Mouse (Mus musculus): ENCODE measurements around the gene Ccdc184. TPM values are rescaled to one million over a fixed set of nuclear protein-coding genes. Genes with fewer than 3 reads are reported as not detected.

Ccdc184 gene
- polyA plus RNA-seq, 1 experiment = not detected

GRCm38 (mm10) chr15:98135671-98136070 lies 31.3 kb upstream of the Ccdc184 start:
- no peaks in the 10 kb centered on the region for H3K9me3 ChIP-seq (ENCODE audit: control insufficient read depth, low read length)
- H3K27me3 ChIP-seq (ENCODE audit: control insufficient read depth) = no peaks in the 10 kb centered on the region
- H3K4me3 ChIP-seq (replicated peaks) = no peak overlapping the region
- H3K36me3 ChIP-seq (ENCODE audit: control insufficient read depth) = peaks cover 92% of the 10 kb centered on the region
- TF ChIP-seq TAL1 (IDR thresholded peaks at IDR 0.05; ENCODE audit: low read length) (no peak), GATA1 (IDR thresholded peaks at IDR 0.05; ENCODE audit: low read length) (no peak)
- no peaks in the 10 kb centered on the region for H3K4me1 ChIP-seq (ENCODE audit: control insufficient read depth)

GRCm38 (mm10) chr15:98136871-98137270 lies 30.1 kb upstream of the Ccdc184 start:
- Histone ChIP-seq H3K9me3 (ENCODE audit: control insufficient read depth, low read length) (no peaks in the 10 kb centered on the region), H3K4me3 (replicated peaks) (no peak overlapping the region), H3K27me3 (ENCODE audit: control insufficient read depth) (no peaks in the 10 kb centered on the region), H3K36me3 (ENCODE audit: control insufficient read depth) (peaks cover 91% of the 10 kb centered on the region), H3K4me1 (ENCODE audit: control insufficient read depth) (no peaks in the 10 kb centered on the region)
- TF ChIP-seq TAL1 (IDR thresholded peaks at IDR 0.05; ENCODE audit: low read length) = no peak
- TF ChIP-seq GATA1 (IDR thresholded peaks at IDR 0.05; ENCODE audit: low read length) = no peak

- Histone ChIP-seq H3K9me3 (ENCODE audit: control insufficient read depth, low read length) (no peaks in the 10 kb centered on the region), H3K27me3 (ENCODE audit: control insufficient read depth) (no peaks in the 10 kb centered on the region), H3K36me3 (ENCODE audit: control insufficient read depth) (peaks cover 72% of the 10 kb centered on the region)
These were observed 27.2 kb upstream of the Ccdc184 start for GRCm38 (mm10) chr15:98139763-98140162.

GRCm38 (mm10) chr15:98140809-98141208 lies 26.1 kb upstream of the Ccdc184 start:
- H3K27me3 ChIP-seq (ENCODE audit: control insufficient read depth) = no peaks in the 10 kb centered on the region

More at GRCm38 (mm10) chr15:98139763-98140162, 27.2 kb upstream of the Ccdc184 start:
- Histone ChIP-seq H3K4me3 (replicated peaks) (no peak overlapping the region), H3K4me1 (ENCODE audit: control insufficient read depth) (peaks cover 8% of the 10 kb centered on the region)
- TF ChIP-seq TAL1 (IDR thresholded peaks at IDR 0.05; ENCODE audit: low read length) = no peak

GRCm38 (mm10) chr15:98142515-98142914 lies 24.4 kb upstream of the Ccdc184 start:
- Histone ChIP-seq H3K27me3 (ENCODE audit: control insufficient read depth) (no peaks in the 10 kb centered on the region), H3K4me1 (ENCODE audit: control insufficient read depth) (peaks cover 19% of the 10 kb centered on the region), H3K9me3 (ENCODE audit: control insufficient read depth, low read length) (no peaks in the 10 kb centered on the region), H3K4me3 (replicated peaks) (no peak overlapping the region), H3K36me3 (ENCODE audit: control insufficient read depth) (peaks cover 44% of the 10 kb centered on the region)
- TF ChIP-seq TAL1 (IDR thresholded peaks at IDR 0.05; ENCODE audit: low read length) (no peak), GATA1 (IDR thresholded peaks at IDR 0.05; ENCODE audit: low read length) (no peak)

More at GRCm38 (mm10) chr15:98140809-98141208, 26.1 kb upstream of the Ccdc184 start:
- Histone ChIP-seq H3K9me3 (ENCODE audit: control insufficient read depth, low read length) (no peaks in the 10 kb centered on the region), H3K4me3 (replicated peaks) (no peak overlapping the region), H3K4me1 (ENCODE audit: control insufficient read depth) (peaks cover 15% of the 10 kb centered on the region), H3K36me3 (ENCODE audit: control insufficient read depth) (peaks cover 62% of the 10 kb centered on the region)
- TF ChIP-seq TAL1 (IDR thresholded peaks at IDR 0.05; ENCODE audit: low read length) = no peak
- TF ChIP-seq GATA1 (IDR thresholded peaks at IDR 0.05; ENCODE audit: low read length) = no peak

GRCm38 (mm10) chr15:98144861-98145507 lies 22.0 kb upstream of the Ccdc184 start:
- no peaks in the 10 kb centered on the region for H3K27me3 ChIP-seq (ENCODE audit: control insufficient read depth)
- H3K4me1 ChIP-seq (ENCODE audit: control insufficient read depth) = peaks cover 19% of the 10 kb centered on the region
- no peak for TF ChIP-seq GATA1 (IDR thresholded peaks at IDR 0.05; ENCODE audit: low read length)
- TF ChIP-seq TAL1 (IDR thresholded peaks at IDR 0.05; ENCODE audit: low read length) = no peak
- H3K4me3 ChIP-seq (replicated peaks) = peak overlapping the region; percentile 95
- H3K36me3 ChIP-seq (ENCODE audit: control insufficient read depth) = peaks cover 26% of the 10 kb centered on the region
- H3K9me3 ChIP-seq (ENCODE audit: control insufficient read depth, low read length) = no peaks in the 10 kb centered on the region

- Histone ChIP-seq H3K4me1 (ENCODE audit: control insufficient read depth) (peaks cover 19% of the 10 kb centered on the region), H3K4me3 (replicated peaks) (peak overlapping the region; percentile 95), H3K27me3 (ENCODE audit: control insufficient read depth) (no peaks in the 10 kb centered on the region), H3K36me3 (ENCODE audit: control insufficient read depth) (peaks cover 20% of the 10 kb centered on the region), H3K9me3 (ENCODE audit: control insufficient read depth, low read length) (no peaks in the 10 kb centered on the region)
- no peak for TF ChIP-seq GATA1 (IDR thresholded peaks at IDR 0.05; ENCODE audit: low read length)
- no peak for TF ChIP-seq TAL1 (IDR thresholded peaks at IDR 0.05; ENCODE audit: low read length)
These were observed 21.3 kb upstream of the Ccdc184 start for GRCm38 (mm10) chr15:98145559-98146181.

- no peak overlapping the region for H3K4me3 ChIP-seq (replicated peaks)
- no peak for TF ChIP-seq GATA1 (IDR thresholded peaks at IDR 0.05; ENCODE audit: low read length)
- TF ChIP-seq TAL1 (IDR thresholded peaks at IDR 0.05; ENCODE audit: low read length) = no peak
- H3K36me3 ChIP-seq (ENCODE audit: control insufficient read depth) = no peaks in the 10 kb centered on the region
- H3K9me3 ChIP-seq (ENCODE audit: control insufficient read depth, low read length) = no peaks in the 10 kb centered on the region
- H3K4me1 ChIP-seq (ENCODE audit: control insufficient read depth) = peaks cover 19% of the 10 kb centered on the region
- no peaks in the 10 kb centered on the region for H3K27me3 ChIP-seq (ENCODE audit: control insufficient read depth)
These were observed 18.6 kb upstream of the Ccdc184 start for GRCm38 (mm10) chr15:98148356-98148755.

GRCm38 (mm10) chr15:98149166-98149602 lies 17.8 kb upstream of the Ccdc184 start:
- Histone ChIP-seq H3K27me3 (ENCODE audit: control insufficient read depth) (no peaks in the 10 kb centered on the region), H3K36me3 (ENCODE audit: control insufficient read depth) (no peaks in the 10 kb centered on the region), H3K4me3 (replicated peaks) (no peak overlapping the region), H3K9me3 (ENCODE audit: control insufficient read depth, low read length) (no peaks in the 10 kb centered on the region), H3K4me1 (ENCODE audit: control insufficient read depth) (peaks cover 17% of the 10 kb centered on the region)
- TF ChIP-seq GATA1 (IDR thresholded peaks at IDR 0.05; ENCODE audit: low read length) = no peak
- no peak for TF ChIP-seq TAL1 (IDR thresholded peaks at IDR 0.05; ENCODE audit: low read length)
